Mouse (Mus musculus) kidney, adult 18-20 months (tissue): ENCODE data around the gene Fkbp6.

Source experiments
- DNase-seq: peaks from one replicate; pipeline ENCODE4 v3.0.0; 2021

The Fkbp6 gene

DNA sequence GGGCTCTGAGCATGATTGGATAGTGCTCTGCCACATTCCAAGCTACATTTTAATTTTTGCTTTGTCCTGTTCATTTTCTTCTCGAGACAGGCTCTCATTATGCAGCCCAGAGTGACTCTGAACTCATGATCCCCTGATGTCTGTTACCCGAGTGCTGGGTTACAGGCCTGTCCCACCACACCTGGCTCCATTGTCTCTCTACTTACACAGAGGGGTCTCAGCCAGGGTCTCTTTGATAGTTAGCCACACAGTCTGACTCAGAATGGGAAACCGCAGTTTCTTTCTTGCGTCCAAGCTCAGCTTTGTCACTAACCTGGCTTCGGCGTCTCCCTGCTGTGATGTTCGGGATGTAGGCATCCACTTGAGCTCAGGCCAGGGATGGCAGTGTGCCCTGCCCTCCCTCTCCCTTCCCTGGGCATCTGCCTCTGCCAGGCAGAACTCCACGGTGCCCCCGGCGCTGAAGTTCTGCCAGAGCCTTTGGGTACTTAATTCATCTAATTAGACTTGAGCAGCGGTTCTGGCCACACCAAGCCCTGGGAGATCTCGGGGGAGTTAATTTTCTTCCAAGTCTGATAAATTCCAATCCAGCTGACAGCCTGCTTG, 78.2 kb downstream of the Fkbp6 start:
- DNase-seq, result no peak

DNA sequence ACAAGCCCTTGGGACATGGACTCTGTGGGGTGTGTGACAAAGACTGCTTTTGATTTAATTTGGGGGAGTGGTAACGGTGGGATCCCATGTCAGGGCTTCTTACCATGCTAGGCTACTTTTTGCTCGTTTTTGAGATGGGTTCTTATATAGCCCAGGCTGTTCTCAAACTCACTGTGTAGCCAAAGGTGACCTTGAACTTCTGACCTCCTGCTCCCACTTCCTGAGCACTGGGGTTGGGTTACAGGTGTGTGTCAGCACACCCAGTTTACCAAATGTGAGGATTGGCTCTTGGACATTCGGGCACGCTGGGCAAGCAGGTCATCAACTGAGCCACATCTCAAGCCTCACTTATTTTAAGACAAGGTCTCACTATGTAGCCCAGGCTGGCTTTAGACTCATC, 79.5 kb downstream of the Fkbp6 start:
- no peak for DNase-seq

DNA sequence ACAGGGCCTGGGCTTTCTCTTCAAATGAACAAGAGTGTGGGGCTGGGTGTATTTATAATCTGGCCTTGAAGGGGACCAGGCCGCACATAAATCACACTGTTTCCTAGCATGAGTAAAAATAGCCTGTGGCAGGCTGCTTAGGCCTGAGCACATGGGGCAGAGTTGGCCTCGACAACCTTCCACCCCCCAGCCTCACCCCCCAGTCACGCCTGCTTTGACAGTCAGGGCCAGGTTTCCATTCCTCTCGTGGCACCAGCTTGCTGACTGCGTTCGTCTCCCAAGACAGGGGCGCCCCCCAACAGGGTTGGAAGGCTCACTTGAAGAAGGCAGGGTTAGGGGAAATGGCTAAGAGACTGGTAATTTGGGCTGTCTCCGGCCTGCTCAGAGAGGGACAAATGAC, 80.4 kb downstream of the Fkbp6 start:
- DNase-seq, result no peak

DNA sequence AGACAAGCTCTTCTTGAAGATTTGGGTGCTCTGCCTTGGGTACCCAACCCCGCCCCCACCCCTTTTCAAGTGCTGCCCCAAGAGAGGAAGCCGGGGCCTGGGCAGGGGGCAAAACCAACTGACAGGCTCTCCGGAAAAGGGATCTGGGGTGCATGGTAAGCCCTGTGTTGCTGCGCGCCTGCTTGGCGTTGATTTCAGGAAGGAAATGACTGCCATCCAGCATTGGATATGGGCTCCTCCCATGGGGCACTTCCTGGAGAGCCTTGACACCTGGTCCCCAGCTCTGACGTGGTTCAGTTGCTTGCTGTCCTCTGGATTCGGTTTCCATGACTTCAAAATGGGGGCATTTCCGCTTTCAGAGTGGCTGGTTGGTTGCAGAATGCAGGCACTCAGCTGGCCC, 85.3 kb downstream of the Fkbp6 start:
- DNase-seq, result no peak

DNA sequence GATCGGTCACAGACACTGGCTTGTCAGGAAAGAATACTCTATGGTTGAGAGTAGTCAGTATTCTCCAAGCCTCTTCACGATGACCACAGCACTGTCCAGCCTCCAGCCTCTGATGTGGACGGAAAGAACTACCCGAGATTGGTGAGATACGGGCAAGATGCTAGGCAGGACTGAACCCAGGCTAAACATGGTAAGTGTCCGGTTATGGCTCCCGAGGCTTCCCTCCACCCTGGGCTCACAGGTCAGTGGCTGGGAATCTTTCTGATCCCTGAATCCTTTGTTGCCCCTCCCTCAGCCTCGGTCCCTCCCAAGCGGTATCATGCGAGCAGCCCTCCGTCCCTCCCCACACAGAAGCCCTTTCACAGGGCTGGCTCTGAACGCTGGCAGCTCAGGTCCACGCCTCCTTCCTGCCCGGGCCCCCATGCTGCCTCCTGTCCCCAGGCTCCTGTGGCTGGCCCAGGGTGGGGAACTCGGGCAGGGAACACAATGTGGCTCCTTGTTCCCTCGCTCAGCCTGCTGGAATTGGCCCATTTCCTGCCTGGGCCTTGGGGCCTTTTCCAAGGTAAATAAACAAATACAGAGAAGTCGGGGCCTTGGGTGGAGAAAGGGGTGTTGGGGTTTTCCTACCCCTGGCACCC, 85.9 kb downstream of the Fkbp6 start:
- DNase-seq, result peak; percentile 32

DNA sequence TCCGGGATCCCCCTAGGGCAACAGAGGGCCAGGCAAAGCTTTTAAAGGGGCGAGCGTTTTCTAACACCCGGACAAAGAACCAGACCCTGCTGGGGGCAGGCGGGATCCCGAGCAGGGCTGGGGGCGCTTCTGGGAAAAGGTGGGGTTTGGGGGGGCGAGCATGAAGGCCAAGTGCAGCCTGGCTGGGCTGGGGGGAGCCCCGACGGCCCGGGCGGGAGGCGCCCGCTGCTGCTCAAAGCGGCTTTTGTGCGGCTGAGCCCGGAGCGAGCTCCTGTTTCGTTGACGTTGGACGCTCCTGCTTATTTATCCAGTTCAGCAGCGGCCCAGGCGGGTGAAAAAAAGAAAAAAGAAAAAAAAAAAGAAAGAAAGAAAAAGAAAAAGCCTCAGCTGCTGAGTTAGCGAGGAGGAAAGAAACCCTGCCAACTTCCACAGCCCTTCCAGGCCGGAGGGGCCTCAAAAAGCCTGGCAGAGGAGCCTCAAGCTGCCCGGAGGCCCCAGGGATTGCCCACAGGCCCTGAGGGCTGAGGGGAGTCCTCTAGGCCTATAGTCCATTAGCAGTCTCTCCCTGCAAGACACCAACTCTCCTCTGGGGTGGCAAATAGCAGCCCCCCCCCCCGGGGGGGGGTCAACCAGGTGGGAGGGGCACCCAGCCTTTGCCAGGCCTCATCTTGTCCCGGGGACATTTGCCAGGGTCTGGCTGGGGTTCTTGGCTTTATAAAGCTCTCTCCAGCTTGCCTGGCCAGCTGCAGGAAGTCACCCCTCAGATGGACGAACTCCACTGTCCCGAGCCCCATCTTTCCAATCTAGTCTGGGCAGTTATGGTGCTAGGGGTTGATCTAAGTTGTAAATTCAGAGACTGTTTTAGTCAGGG, 91.3 kb downstream of the Fkbp6 start:
- DNase-seq, result no peak

DNA sequence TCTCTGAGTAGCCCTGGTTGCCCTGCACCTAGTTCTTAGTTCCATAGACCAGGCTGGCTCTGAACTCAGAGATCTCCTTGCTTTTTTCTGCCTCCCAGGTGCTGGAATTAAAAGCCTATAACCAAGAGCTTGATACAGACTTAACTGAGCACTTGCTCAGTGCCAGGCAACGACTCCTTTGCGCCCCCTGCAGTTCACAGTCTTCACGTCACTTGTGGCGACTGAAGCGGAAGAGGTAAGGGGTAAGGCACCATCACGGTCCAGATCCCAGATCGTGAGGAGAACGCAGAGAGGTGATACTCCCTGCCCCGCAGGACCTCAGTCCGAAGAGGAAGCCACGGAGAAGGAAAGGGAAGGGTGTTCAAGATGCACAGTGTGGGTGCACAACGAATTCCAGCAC, 92.3 kb downstream of the Fkbp6 start:
- no peak for DNase-seq

DNA sequence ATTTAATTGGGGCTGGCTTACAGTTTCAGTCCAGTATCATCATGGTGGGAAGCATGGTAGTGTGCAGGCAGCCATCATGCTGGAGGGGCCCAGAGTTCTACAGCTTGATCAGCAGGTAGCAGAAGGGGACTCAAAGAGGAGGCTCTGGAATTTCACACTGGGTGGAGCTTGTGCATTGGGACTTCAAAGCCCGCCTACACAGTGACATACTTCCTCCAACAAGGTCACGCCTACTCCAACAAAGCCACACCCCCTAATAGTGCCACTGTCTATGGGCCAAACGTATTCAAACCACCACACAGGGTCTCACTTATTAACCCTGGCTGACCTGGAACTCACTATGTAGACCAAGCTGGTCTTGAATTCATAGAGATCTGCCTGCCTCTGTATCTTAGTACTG, 93.7 kb downstream of the Fkbp6 start:
- no peak for DNase-seq

DNA sequence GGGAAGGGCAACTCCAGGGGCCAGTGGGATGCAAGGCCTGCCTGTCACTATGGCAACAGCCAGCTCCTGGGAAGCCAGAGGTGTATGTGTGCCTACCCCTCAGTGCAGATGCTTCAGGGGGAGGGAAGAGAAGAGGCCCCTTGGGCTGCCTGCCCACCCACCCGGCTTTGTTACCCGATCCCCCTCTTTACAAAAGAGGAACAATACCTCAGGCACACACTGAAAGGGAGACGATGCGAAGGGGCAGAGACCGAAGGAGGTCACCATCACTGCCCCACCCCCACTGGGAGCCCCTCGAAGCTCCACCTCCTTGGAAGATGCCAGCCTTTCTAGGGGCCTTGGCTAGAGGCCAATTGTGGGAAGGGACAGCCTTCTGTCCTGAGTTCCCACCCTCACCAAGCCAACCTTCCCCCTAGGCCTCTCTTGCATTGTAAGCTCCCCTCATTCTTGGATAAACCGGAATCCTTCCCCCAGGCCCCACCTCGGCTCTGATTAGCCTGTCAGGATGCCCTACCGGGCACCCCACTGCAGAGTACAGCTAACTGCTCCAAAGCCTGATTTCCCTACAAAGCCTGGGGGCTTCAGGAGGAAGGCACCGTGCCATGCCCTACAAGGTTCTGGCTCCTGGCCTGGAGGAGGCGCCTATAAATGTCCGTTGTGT, 96.0 kb downstream of the Fkbp6 start:
- DNase-seq, result no peak

DNA sequence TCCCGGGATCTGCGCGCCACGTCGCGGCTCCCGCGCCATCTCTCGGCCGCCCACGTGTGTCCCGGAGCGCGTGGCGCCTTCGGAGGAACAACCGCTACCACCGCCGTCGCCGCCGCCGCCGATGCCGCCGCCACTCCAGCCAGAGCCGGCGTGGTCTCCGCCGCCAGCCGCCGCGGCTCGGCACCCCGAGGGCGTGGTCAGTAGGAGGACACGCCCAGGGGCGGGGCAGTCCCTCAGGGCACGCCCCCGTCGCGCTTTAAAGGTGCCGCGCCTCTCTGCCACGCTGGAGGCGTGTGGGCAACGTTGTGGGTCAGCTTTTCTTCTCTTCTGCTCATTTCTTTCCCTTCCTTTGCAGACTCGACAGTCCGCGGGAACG, 98.8 kb downstream of the Fkbp6 start, which contains the start of gene Fzd9:
Fzd9 (minus strand) TSS at position 152 of the 376 bp plus-strand sequence.
- peak; percentile 87 for DNase-seq

DNA sequence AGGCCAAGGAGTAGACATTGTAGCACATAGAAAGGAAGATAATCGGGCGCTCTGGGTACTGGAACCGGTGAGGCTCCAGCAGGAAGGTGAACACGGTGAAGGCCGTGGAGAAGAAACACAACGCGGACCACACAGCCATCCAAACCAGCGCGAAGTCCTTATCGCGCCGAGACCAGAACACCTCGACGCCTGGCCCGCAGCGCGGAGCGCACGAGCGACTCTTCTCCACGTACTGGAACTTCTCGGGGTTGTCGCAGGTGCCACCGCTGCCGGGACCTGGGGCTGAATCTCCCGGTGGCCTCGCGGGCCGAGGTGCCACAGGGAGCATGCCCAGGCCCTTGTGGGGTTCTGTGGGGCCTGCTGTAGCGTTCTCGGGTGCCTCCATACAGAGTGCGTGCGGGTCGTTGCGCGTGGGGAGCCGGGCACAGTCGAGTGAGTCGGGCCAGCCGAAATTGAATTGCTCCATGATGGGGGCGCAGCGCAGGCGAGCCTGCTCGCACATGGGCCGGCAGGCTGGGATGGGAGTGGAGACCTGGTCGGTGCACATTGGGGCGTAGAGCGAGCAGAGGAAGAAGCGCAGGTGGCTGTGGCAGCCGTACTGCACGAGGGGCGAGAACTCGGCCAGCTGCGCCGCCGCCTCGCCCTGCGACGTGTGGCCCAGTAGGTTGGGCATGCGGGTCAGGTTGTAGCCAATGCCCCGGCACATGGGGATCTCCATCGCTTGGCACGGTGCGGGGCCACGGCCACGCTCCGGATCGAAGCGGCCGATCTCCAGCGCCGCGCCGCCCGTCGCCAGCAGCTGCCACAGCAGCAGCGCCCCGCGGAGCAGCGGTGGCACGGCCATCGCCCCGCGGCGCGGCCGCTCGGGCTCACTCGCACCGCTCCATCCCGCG, 99.4 kb downstream of the Fkbp6 start:
- DNase-seq, result no peak

DNA sequence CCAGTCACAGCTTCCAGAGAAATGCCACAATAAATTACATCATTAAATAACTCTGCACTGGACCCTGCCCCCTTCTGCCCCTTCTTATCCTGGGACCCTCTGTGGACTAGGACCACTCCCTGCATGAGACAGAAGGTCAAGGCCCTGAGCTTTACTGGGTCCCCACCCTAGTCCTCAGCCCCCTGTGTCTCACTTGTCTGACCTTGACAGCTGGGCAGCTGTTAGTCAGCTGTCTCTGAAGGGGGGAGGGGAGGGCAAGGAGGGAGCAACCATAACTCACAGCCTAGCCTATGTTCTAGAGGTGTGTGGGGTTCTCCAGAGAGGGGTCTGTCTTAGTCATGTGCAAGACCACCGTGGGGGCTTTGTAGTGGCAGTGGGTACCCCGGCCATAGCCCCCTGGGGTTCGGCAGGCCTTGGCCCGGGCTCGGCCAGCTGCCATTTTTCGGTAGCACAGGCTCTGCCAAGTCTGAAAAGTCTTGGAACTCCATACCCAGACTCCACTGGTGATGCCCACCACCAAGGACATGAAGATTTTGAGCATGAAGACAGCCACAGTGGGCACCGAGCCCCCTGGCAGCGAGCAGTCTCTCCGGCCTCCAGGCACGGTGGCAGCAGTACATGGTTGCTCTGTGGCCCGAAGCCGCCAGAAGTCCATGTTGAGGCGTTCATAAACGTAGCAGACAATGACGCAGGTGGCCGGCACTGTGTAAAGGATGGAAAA, 100.7 kb downstream of the Fkbp6 start:
- no peak for DNase-seq

DNA sequence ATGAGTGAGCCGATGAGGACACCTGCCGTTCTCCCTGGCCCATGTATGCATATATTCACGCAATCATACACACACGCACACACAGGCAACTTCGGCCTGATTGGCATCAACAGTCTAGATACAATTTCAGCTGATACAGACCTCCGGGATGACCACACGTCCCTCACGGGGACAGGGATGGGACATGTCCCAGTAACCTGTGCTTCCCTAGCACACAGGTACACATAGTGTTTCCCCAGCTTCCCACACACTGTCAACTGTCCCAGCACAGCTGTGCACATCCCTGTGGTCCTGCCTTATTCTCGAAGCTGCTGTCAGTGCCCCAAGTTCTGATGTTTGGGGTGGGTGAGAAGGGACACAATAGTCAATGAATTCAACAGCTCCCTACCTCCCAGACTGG, 102.5 kb downstream of the Fkbp6 start:
- DNase-seq, result no peak

DNA sequence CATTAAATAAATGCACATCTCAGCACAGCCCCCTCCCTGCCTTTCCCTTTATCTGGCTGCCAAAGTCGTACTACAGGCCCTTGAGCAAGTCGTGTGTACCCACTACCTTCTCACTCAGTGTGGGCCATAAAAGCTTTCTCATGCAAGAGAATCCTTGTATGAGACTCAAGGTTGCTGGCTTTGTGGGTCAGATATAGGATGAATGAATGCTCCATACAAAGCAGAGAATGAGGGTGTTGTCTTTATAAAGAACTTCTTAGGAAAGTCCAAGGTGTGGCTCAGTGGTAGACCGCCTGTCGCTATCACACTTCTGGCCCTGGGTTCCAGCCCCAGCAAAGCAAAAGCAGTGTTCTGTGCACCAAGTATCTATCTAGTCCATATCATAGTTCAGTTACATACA, 103.3 kb downstream of the Fkbp6 start:
- no peak for DNase-seq

DNA sequence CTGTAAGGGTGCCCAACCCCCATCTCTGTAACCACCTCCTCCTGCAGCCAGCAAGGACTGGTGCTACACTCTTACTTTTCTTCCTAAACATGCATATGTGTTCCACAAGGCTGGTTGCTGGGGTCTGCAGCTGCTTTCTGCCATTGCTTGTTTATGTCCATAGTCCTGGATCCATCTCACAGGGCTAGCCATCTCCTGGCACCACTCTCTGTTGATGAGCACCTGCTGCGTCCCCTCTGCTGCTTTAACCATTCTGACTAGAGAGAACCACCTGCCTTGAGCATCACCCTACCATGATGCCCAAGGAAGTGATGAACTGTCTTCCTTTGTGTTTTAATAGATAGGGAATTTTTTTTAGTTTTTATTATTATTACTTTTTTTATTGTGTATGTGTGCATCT, 106.7 kb downstream of the Fkbp6 start:
- DNase-seq, result no peak

DNA sequence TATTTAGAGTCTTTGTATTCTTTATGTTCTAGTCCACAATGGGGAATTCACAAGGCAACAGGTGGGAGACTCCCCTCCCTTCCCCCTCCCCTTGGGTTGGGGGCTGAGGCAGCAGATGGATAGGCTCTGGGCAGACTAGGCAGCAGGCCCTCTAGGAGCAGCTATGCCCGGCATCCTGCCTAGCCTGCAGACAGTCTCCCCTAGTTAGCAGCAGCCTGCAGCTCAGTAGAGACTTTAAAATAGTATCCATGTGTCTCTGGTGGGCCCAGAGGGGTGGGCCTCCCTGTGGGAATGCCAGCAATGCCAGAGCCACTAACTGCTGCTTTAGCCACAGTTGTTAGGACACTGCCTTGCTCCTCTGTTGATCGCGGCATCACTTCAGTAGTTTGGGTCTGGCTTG, 107.2 kb downstream of the Fkbp6 start:
- DNase-seq, result no peak

DNA sequence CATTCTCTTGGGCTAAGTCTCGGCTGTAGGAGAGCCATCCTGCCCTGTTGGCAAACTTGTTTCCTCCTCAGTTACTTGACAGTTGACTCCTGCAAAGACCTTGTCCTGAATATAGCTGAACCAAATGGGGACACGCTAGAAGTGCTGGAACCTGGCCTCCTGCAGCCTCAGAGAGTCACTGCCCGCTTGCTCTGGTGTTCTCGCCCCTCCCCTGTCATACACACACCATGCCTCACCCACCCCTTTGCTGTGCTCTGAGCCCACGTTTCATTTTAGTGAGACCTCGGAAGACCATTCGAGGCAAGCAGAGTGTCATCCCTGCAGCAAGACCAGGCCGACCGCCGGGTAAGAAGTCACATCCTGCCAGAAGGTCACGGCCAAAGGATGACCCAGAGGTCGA, 107.7 kb downstream of the Fkbp6 start:
- DNase-seq, result no peak
